Mouse (Mus musculus) limb, embryonic 13.5 days (tissue): Measurements from ENCODE around the gene Chchd4. TPM values are rescaled to one million over a fixed set of nuclear protein-coding genes. Genes with fewer than 3 reads are reported as not detected.

Experiments used
- ATAC-seq: fragments of 200-750 bp; cut with Nextera tagmentation; 2 replicates; pipeline ENCODE4 v1.8.0; 2017; ENCODE audit warnings: low read depth, moderate number of reproducible peaks, moderate TSS enrichment; ENCODE audit not compliant: low FRiP score
- H3K27ac ChIP-seq: fragments of 300-500 bp; sonication (generic); 2 replicates; pipeline ENCODE4 v1.5.1; 2015; ENCODE audit warnings: inconsistent platforms, mild to moderate bottlenecking, moderate library complexity
- H3K27me3 ChIP-seq: fragments of 300-500 bp; sonication (generic); 2 replicates; pipeline ENCODE4 v1.6.1; 2015; ENCODE audit warnings: mild to moderate bottlenecking, inconsistent platforms
- H3K36me3 ChIP-seq: fragments of 300-500 bp; sonication (generic); 2 replicates; pipeline ENCODE4 v1.6.1; 2015; ENCODE audit warnings: inconsistent platforms, mild to moderate bottlenecking, moderate library complexity
- H3K4me1 ChIP-seq: fragments of 300-500 bp; sonication (generic); 2 replicates; pipeline ENCODE4 v1.6.1; 2015; ENCODE audit warnings: inconsistent platforms
- H3K4me2 ChIP-seq: fragments of 300-500 bp; sonication (generic); replicated peaks from 2 replicates; pipeline ENCODE4 v1.6.1; 2015; ENCODE audit warnings: inconsistent platforms, mild to moderate bottlenecking, moderate library complexity
- H3K4me3 ChIP-seq: fragments of 300-500 bp; sonication (generic); 2 replicates; pipeline ENCODE4 v1.5.1; 2015; ENCODE audit warnings: moderate library complexity, mild to moderate bottlenecking, inconsistent platforms
- H3K9ac ChIP-seq: fragments of 300-500 bp; sonication (generic); 2 replicates; pipeline ENCODE4 v1.6.1; 2015; ENCODE audit warnings: mild to moderate bottlenecking, inconsistent platforms
- H3K9me3 ChIP-seq: fragments of 300-500 bp; sonication (generic); 2 replicates; pipeline ENCODE4 v1.6.1; 2016; ENCODE audit warnings: inconsistent platforms
- WGBS: fragments of 180-500 bp; shearing (Covaris S2); methylation state at CpG from one replicate; pipeline ENCODE4 v1.1.7; 2015; 5-methylcytosine and 5-hydroxymethylcytosine counted together
- polyA plus RNA-seq: library from polyadenylated mRNA; unstranded; fragments of >200 nt; fragmentation: Nextera tagmentation; extraction: Ambion mirVana; gene quantifications from 2 replicates; pipeline ENCODE4 v1.2.1, GENCODE M21; 2015

Gene Chchd4
- polyA plus RNA-seq, 1 experiment from 2014 or later, result 22.6 TPM

GRCm38 (mm10) chr6:91417291-91417845 lies 56.0 kb downstream of the Chchd4 start:
- Histone ChIP-seq H3K27ac (no peak overlapping the region), H3K27me3 (peaks cover 75% of the 10 kb centered on the region), H3K4me1 (no peaks in the 10 kb centered on the region), H3K9me3 (no peaks in the 10 kb centered on the region), H3K36me3 (no peaks in the 10 kb centered on the region), H3K4me3 (no peak overlapping the region), H3K9ac (no peak overlapping the region), H3K4me2 (no peak overlapping the region)
- no peak for ATAC-seq
- 76% methylated on average over 5 of the region's 5 CpGs for WGBS

GRCm38 (mm10) chr6:91416146-91416545 lies 57.2 kb downstream of the Chchd4 start:
- Histone ChIP-seq H3K36me3 (no peaks in the 10 kb centered on the region), H3K27me3 (peaks cover 78% of the 10 kb centered on the region), H3K4me2 (no peak overlapping the region), H3K9me3 (no peaks in the 10 kb centered on the region), H3K9ac (no peak overlapping the region), H3K27ac (no peak overlapping the region), H3K4me1 (peaks cover 6% of the 10 kb centered on the region), H3K4me3 (no peak overlapping the region)
- no peak for ATAC-seq
- 76% methylated on average over 4 of the region's 4 CpGs for WGBS

GRCm38 (mm10) chr6:91414890-91415289 lies 58.5 kb downstream of the Chchd4 start:
- no peak overlapping the region for H3K27ac ChIP-seq
- WGBS, result 4% methylated on average over 4 of the region's 4 CpGs
- H3K4me1 ChIP-seq, result peaks cover 17% of the 10 kb centered on the region
- H3K4me3 ChIP-seq, result no peak overlapping the region
- H3K27me3 ChIP-seq, result peaks cover 86% of the 10 kb centered on the region
- no peak overlapping the region for H3K4me2 ChIP-seq
- no peak for ATAC-seq
- H3K36me3 ChIP-seq, result no peaks in the 10 kb centered on the region
- no peaks in the 10 kb centered on the region for H3K9me3 ChIP-seq
- no peak overlapping the region for H3K9ac ChIP-seq

Other genes starting within 250 kb of the Chchd4 start
- 5.6 and 6.7 TPM in 2 replicates for gene Wnt7a, start 62.2 kb downstream of the Chchd4 start, polyA plus RNA-seq
- 61.2 and 64.4 TPM in 2 replicates for gene Tmem43, start 157 bp upstream of the Chchd4 start, polyA plus RNA-seq
- gene Xpc, start 42.3 kb upstream of the Chchd4 start, polyA plus RNA-seq, result 19.9 and 21.7 TPM in 2 replicates
- 269 and 271 TPM in 2 replicates for gene Lsm3, start 42.4 kb upstream of the Chchd4 start, polyA plus RNA-seq
- gene Slc6a6, start 210.5 kb upstream of the Chchd4 start, polyA plus RNA-seq, result 48.7 and 51.1 TPM in 2 replicates